Mouse (Mus musculus): ENCODE results near the gene Haus3.

- TF ChIP-seq CTCF (IDR thresholded peaks at IDR 0.05; ENCODE audit: low read depth, low read length), result no peak
- TF ChIP-seq POLR2A (IDR thresholded peaks at IDR 0.05; ENCODE audit: insufficient read depth, low read length), result no peak
Observed at GRCm38 (mm10) chr5:34194426-34194825, 25.1 kb upstream of the Haus3 start.

All from ES-Bruce4 (cell line).